Mouse (Mus musculus): ENCODE measurements around the gene Zfp637. TPM values are rescaled to one million over a fixed set of nuclear protein-coding genes. Genes with fewer than 3 reads are reported as not detected.
"Not testable (repeated sequence)": the region's sequence is repeated elsewhere in the genome, so short reads cannot be mapped to it uniquely, and the experiment has no call there.

The Zfp637 gene
- 30.0 and 34.1 TPM in 2 replicates for total RNA-seq (2021)
- long read RNA-seq, experiment 1, transcript Zfp637-210 (3 exons, 1,098 nt), result major isoform, 22 of 33 reads
- long read RNA-seq, experiment 1, partial matches to known transcripts, result 0 of 33 reads
- long read RNA-seq, experiment 1, other reads (novel, unspliced or antisense), result 1 of 33 reads
- long read RNA-seq, experiment 2, transcript Zfp637-202 (3 exons, 421 nt), result minor isoform, 5 of 33 reads
- long read RNA-seq, experiment 2, transcript Zfp637-210 (3 exons, 1,098 nt), result major isoform, 18 of 33 reads
- long read RNA-seq, experiment 2, partial matches to known transcripts, result 2 of 33 reads
- long read RNA-seq, experiment 2, other reads (novel, unspliced or antisense), result 2 of 33 reads

DNA sequence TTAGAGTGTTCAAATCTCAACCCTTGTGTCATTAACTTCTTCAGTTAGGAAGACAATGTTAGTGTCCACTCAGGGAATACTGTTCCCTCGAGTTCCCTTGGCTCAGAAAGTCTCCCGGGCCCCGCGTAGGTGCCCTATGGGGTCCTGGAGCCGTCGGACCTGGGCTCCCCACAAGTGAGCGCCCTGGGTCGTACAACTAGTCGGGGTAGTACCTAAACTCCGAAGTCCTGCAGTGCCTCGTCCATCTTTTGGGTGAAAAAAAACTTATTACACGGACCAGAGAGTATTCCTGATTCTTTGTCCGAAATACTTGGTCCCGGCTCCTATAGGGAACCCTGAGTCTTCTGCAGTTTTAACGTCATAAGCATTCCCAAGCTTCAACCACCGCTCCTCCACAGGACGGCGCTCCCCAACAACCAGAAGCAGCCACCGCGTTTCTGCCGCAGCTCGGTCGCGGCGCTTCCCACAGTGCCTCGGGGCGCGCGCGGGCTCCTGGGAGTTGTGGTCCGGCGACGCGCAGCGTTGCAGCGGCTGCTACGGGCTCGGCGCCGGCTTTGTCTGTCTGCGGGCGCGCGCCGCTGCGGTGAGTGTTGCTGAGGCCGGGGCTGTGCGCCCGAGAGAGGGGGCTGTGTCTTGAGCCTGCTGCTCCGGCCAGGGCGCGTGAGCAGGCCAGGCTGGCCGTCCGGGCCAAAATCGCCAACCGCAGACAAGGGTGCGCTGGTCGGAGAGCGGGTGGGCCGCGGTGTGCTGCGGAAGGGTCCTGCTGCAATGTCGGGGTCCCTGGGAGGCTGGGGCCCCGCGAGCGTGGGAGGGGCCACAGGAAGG, at the start of gene Zfp637:
Zfp637 (plus strand) TSS at position 495 of the 825 bp plus-strand sequence.
- peak; percentile 96 for DNase-seq

GRCm38 (mm10) chr6:117795251-117795650, 45.7 kb upstream of the Zfp637 start:
- DNase-seq, result no peak

DNA sequence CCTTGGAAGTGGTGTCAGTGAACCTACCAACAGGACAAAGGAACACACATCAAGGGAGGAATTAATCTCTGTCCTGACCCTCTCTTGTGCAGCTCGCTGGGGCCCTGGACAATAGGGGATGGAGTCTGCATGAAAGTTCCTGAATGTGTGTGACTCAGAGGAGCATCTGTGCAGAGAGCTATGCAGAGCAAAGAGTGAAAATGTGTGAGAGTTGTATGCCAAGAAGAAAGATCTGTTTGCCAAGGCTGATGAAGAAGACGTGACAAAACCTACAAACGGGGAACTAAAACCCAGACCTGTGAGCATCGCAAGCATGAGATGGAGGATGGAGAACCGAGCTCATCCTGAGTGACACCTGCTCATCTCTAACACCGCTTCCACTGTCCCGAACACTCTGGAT, 40.2 kb upstream of the Zfp637 start:
- DNase-seq, result no peak

DNA sequence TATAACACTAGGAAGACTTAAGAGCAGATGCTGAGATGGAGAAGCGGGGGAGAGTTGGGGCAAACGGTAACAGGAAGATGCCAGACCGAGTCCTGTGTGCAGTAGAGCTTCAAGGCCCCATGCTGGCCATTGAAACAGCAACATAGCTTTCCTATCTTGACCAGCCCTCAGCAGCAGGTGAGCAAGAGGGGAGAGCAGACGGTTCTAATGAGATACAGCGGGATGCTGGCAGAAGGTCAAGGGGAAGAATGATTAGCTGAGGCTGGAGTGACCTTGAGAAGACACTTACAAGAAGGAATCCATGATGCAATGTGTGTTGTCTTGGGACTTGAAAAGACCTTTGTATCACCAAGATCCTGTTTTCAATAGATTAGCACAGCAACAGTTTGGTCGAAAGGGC, 39.2 kb upstream of the Zfp637 start:
- DNase-seq, result no peak

- DNase-seq, result no peak
Observed at GRCm38 (mm10) chr6:117807756-117808155, 33.2 kb upstream of the Zfp637 start.

DNA sequence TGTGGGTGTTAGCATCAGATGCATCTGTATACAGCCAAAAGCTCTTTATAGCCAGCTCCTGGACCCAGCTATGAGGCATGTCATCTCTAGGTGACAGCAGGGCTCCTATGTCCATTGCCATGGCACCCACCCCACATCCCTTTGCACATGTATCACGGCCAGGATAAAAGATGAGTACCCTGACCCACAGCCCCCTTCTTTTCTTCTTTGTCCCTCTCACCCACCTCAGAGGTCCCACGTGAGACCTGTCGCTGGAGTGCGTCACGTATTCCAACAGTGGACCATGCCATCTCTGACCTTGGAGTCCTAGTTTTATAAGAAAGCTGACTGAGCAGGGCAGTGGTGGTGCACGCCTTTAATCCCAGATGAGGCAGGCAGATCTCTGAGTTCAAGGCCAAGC, 31.2 kb upstream of the Zfp637 start:
- no peak for DNase-seq

DNA sequence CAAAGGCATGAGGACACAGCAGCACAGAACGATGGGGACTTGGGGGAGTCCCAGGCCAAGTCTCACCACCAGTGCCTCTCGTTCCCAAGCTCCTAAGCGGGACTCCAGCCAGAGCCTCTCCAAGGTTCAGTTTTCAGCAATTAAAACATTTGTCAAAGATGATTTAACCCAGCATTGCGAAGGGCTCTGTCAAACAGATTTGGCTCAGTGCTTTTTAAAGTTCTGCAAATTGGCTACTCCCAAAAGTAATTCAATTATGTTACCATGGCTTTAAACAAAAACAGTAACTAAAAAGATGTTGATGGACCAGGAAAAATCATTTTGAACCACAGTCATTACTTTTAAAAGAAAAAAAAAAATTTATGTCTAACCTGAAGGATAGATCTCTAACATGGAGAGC, 30.3 kb upstream of the Zfp637 start:
- DNase-seq, result no peak

DNA sequence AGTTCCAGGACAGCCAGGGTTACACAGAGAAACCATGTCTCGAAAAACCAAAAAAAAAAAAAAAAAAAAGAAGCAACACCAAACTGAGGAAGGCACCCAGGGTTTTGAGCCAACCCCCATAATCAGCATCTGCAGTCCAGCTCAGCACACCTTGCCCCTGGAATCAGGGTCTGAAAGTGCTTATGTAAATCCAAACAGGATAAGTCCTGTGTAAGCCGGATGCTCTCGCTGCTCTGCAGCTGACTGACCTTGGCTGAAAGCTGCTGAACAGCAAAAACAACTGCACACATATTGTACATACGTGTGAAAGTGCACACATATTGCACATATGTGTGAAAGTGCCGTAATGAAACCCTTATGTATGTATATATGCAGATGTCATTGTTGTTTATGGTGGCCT, 29.7 kb upstream of the Zfp637 start:
- no peak for DNase-seq

DNA sequence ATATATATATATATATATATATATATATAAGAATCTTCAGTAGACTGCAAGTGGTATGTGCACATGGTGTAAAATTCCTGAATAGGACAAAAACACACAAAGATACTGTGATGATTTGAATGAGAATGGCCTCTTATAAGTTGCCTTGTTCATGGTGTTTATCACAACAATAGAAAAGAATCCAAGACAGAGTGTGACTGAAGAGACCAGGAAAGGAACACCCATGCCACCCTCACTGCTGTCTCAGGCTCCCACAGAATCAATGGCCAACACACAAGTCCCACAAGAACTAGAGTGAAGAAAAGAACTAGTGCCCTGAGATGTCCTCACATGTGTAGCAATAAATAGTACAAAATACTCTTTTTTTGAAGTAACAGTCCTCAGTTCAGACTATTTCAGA, 26.3 kb upstream of the Zfp637 start:
- no peak for DNase-seq

DNA sequence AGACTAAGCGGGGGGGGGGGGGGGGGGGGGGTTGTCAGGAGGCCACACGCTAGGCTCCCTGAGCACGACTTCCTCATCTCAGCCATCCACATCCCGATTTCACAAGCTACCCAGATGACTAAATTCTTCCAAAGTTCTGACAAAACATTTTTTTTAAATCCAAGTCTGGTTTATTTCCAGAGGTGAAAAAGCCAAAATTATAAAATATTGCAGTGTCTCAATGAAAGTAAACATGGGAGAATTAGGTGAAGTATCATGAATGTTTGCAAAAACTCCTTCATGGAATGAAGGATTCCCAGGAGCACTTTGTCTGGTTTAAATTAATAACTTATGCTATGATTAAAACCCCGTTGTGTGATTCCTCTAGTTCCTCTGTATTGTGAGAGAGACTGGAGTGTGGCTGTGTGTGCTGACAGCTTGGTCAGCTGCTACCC, 23.9 kb upstream of the Zfp637 start:
- DNase-seq, result no peak

DNA sequence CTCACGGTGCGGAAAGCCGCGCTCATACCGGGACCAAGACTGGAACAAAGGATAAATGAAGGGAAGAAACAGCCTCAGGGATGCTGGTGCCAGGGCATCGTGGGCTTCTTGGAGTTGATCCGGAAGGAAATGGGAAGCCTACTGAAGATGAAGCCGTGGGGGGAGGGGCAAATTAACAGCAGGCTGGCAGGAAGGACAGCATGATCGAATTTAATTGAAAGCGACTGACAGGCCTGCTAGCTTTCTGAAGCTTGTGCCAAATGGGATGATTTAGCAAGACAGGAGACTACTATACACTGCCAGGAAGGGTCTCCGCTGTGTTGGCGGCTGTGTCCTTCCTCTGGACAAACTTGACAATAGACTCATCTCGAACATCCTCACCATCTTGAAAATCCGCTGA, 20.7 kb upstream of the Zfp637 start:
- DNase-seq, result no peak

GRCm38 (mm10) chr6:117825369-117825768, 15.6 kb upstream of the Zfp637 start:
- peak; percentile 75 for DNase-seq

DNA sequence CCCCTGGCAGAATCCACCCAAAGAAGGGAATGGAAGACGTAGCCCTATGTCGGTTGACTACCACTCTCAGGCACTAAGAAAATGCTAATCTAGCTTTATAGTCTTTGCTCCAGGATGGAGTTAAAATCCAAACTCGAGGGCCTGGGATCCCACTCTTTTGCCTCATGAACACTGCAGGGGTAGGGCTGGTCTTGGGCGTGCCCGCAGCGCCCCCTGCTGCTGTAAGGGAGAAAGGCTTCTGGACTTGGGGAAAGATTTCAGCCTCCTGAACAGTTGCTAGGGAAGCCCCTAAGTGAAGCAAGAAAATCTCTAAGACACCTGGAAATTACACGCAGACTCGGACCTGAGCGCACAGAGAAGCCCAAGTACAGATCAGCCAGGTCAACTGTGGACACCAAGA, 12.7 kb upstream of the Zfp637 start:
- DNase-seq, result peak; percentile 81

GRCm38 (mm10) chr6:117841511-117841955, 553 bp downstream of the Zfp637 start:
- peak; percentile 12 for DNase-seq

DNA sequence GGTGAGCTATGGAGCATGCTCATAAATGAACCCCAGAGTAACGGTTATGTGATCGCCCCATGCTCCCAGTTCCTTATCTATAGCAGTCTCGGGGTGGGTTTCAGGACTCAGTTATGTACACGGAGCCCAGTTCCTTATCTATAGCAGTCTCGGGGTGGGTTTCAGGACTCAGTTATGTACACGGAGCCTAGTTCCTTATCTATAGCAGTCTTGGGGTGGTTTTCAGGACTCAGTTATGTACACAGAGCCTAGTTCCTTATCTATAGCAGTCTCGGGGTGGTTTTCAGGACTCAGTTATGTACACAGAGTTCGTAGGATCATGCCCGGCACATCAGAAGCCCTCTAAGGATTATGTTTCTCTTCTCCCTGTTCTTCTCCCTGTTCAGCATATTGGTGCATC, 3.6 kb downstream of the Zfp637 start:
- no peak for DNase-seq

DNA sequence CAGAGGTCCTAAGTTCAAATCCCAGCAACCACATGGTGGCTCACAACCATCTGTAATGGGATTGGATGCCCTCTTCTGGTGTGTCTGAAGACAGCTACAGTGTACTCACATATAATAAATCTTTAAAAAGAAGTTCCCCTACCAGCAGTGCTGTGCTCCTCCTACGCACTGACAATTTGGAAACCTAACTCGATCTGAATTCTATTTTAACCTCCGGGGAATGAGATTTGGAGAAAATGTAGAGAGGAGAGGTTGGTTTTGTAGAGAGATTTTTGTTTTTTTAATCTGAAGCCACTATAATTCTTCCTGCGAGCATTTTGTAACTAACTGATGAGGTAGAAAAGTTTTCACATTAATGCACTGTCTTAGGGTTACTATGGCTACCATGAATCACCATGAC, 5.7 kb downstream of the Zfp637 start:
- not testable (repeated sequence) for DNase-seq

GRCm38 (mm10) chr6:117847772-117848171, 6.8 kb downstream of the Zfp637 start:
- no peak for DNase-seq

GRCm38 (mm10) chr6:117848577-117848976, 7.6 kb downstream of the Zfp637 start:
- DNase-seq, result no peak

DNA sequence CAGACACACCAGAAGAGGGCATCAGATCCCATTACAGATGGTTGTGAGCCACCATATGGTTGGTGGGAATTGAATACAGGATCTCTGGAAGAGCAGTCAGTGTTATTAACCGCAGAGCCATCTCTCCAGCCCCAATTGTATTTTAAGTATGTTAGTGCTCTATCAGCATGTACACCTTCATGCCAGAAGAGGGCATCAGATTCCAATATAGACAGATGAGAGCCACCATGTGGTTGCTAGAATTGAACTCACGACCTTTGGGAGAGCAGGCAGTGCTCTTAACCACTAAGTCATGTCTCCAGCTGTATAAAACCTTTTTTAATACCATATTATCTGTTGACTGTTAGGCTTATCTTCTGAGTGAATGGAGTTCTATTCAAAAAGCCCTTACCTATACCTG, 10.8 kb downstream of the Zfp637 start:
- DNase-seq, result no peak

DNA sequence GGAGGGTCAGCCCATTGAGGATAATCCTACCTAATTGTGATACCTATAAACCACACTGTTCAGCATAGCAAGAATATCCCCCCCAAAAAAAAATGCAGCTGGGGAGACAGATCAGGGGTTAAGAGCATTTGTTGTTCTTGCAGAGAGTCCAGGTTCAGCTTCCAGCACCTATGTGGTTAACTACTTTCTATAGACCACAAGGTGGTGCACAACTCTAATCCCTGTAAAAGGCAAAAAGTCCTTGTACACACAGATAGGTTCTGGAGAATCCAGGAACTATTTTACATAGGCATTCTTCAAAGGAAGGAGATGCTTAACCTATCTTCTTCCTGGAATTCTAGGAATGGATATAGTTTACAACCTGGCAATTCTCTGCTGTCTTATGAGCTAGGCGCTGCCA, 17.0 kb downstream of the Zfp637 start:
- DNase-seq, result no peak

- peak; percentile 32 for DNase-seq
Observed at GRCm38 (mm10) chr6:117861848-117862247, 20.9 kb downstream of the Zfp637 start, which contains the start of gene Zfp239. Gene Zfp239 (plus strand): TSS chr6:117862100.

DNA sequence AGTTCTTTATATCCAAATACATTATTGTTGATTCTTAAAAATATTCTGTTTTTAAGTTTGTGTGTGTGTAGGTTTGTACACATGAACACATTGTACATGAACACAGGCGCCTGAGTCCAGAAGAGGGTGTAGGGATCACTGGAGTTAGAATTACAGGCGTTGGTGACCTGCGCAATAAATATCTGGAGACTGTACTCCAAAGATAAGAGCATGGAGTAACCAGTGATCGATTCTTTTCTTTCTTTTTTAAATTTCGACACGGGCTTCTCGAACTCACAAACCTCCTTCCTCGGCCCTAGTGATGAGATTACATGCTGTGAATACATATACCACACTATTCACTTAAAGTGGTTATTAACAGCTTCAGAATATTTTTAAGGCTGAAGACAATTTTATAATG, 21.5 kb downstream of the Zfp637 start:
- no peak for DNase-seq

GRCm38 (mm10) chr6:117862899-117863620, 22.1 kb downstream of the Zfp637 start:
- DNase-seq, result peak; percentile 62

Data from adrenal gland, postnatal 14 days (tissue).